Mouse (Mus musculus): Measurements from ENCODE around the gene Tmem141. TPM values are rescaled to one million over a fixed set of nuclear protein-coding genes. Genes with fewer than 3 reads are reported as not detected.

Tmem141 gene
- 1.2 and 2.0 TPM in 2 replicates for total RNA-seq (2017)

GRCm38 (mm10) chr2:25621229-25622200 lies at the start of gene Tmem141:
TSS of gene Tmem141 (minus strand) at chr2:25622005.
- peak; percentile 17; the same call in 1 of the 2 replicates for ATAC-seq (ENCODE audit: extremely low read depth, insufficient number of reproducible peaks, low FRiP score, poor library complexity, severe bottlenecking)

- ATAC-seq (ENCODE audit: extremely low read depth, insufficient number of reproducible peaks, low FRiP score, poor library complexity, severe bottlenecking) = no peak
Measured at GRCm38 (mm10) chr2:25666516-25666915, 44.7 kb upstream of the Tmem141 start.

GRCm38 (mm10) chr2:25664125-25664524 lies 42.3 kb upstream of the Tmem141 start:
- ATAC-seq (ENCODE audit: extremely low read depth, insufficient number of reproducible peaks, low FRiP score, poor library complexity, severe bottlenecking) = no peak

DNA sequence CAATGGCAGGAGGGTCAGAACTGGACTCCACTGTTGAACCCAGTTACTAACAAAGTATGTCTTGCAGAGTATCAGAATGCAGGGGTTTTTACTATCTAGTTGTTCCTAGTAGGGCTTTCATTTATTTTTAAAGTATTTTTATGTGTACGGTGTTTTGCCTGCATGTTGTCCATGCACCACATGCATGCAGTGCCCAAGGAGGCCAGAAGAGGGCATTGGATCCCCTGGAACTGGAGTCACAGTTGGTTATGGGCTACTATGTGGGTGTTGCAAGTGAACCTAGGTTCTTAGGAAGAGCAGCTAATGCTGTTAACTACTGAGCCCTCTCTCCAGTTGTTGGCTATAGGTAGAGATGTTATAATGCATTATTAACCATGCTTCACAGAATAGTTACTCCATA lies 41.7 kb upstream of the Tmem141 start:
- no peak for ATAC-seq (ENCODE audit: extremely low read depth, insufficient number of reproducible peaks, low FRiP score, poor library complexity, severe bottlenecking)

GRCm38 (mm10) chr2:25661245-25661970 lies 39.6 kb upstream of the Tmem141 start:
- no peak for ATAC-seq (ENCODE audit: extremely low read depth, insufficient number of reproducible peaks, low FRiP score, poor library complexity, severe bottlenecking)

DNA sequence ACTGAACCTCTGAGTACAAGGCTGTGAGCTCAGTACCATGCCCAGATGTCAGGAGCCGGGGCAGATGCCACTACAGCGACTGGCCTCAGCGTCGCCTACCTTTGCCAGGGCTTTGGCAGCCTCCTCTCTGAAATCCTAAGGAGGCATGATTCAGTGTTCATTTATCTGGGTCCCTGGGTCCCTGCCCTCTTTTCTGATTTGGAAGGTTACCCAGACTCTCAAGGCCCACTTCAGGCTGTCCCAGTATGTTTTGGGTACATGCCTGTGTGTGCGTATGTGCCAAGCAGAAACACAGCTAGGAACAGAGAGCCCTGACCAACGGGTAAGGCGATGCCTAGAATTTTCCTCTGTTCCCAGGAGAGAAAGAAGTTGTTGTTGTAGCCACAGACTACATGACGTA lies 38.5 kb upstream of the Tmem141 start:
- no peak for ATAC-seq (ENCODE audit: extremely low read depth, insufficient number of reproducible peaks, low FRiP score, poor library complexity, severe bottlenecking)

- no peak for ATAC-seq (ENCODE audit: extremely low read depth, insufficient number of reproducible peaks, low FRiP score, poor library complexity, severe bottlenecking)
Measured at GRCm38 (mm10) chr2:25657652-25658051, 35.8 kb upstream of the Tmem141 start, which contains the start of gene Lcn5. TSS of gene Lcn5 (plus strand) at chr2:25657952.

DNA sequence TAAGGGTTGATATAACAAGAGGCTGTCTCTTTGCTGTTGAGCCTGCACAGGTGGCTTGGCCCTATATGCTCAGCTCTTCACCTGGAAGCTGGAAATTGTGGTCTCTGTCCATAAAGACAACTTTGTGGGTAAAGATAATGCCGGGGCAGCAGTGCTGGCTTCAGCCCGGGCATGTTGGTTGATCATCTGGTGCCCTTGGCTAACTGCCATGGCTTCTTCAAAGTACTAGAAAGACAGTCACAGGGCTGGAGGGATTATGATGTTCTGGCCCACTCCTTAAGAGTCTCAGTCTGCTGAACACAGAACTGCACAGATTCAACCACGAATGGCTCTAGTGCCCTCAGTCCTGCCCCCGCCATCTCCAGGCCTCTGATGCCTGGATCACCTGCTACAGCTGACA lies 35.4 kb upstream of the Tmem141 start:
- ATAC-seq (ENCODE audit: extremely low read depth, insufficient number of reproducible peaks, low FRiP score, poor library complexity, severe bottlenecking) = no peak

- no peak for ATAC-seq (ENCODE audit: extremely low read depth, insufficient number of reproducible peaks, low FRiP score, poor library complexity, severe bottlenecking)
Measured at GRCm38 (mm10) chr2:25656691-25657090, 34.9 kb upstream of the Tmem141 start.

GRCm38 (mm10) chr2:25654502-25654901 lies 32.7 kb upstream of the Tmem141 start:
- ATAC-seq (ENCODE audit: extremely low read depth, insufficient number of reproducible peaks, low FRiP score, poor library complexity, severe bottlenecking) = no peak

DNA sequence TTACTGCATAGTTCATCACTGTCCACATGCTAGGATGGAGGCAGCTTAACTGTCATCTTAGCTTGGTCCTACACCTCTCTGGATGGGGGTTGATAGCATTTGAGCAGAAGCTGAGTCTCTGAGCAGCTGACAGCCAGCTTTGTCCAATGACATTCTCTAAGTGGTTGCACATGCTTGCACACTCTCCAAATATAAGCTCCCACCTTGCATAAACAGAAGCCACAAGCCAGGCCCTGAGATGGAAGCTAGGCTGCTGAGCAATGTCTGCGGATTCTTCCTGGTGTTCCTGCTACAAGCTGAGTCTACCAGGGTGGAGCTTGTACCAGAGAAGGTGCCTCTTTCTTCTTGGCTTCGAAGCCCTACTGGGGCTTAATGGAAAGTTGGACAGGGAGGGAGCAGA lies 31.1 kb upstream of the Tmem141 start, which contains the start of gene Lcn8:
Gene Lcn8, plus strand, starts transcription at position 219 of the 400 bp plus-strand sequence.
- no peak for ATAC-seq (ENCODE audit: extremely low read depth, insufficient number of reproducible peaks, low FRiP score, poor library complexity, severe bottlenecking)

- ATAC-seq (ENCODE audit: extremely low read depth, insufficient number of reproducible peaks, low FRiP score, poor library complexity, severe bottlenecking) = no peak
Measured at GRCm38 (mm10) chr2:25639890-25640289, 18.1 kb upstream of the Tmem141 start.

GRCm38 (mm10) chr2:25634046-25634445 lies 12.2 kb upstream of the Tmem141 start:
- ATAC-seq (ENCODE audit: extremely low read depth, insufficient number of reproducible peaks, low FRiP score, poor library complexity, severe bottlenecking) = no peak

GRCm38 (mm10) chr2:25633616-25634015 lies 11.8 kb upstream of the Tmem141 start:
- no peak for ATAC-seq (ENCODE audit: extremely low read depth, insufficient number of reproducible peaks, low FRiP score, poor library complexity, severe bottlenecking)

DNA sequence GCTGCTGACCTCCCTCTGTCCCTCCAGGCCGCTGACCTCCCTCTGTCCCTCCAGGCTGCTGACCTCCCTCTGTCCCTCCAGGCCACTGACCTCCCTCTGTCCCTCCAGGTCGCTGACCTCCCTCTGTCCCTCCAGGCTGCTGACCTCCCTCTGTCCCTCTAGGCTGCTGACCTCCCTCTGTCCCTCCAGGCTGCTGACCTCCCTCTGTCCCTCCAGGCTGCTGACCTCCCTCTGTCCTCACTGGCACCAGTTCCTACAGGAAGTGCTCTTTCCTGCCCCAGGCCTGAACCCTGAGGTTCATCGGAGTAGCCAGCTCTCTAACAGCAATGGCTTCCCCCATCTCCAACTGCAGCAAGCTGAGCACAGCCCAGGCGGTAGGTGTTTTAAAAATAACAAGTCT lies 6.9 kb upstream of the Tmem141 start:
- no peak for ATAC-seq (ENCODE audit: extremely low read depth, insufficient number of reproducible peaks, low FRiP score, poor library complexity, severe bottlenecking)

DNA sequence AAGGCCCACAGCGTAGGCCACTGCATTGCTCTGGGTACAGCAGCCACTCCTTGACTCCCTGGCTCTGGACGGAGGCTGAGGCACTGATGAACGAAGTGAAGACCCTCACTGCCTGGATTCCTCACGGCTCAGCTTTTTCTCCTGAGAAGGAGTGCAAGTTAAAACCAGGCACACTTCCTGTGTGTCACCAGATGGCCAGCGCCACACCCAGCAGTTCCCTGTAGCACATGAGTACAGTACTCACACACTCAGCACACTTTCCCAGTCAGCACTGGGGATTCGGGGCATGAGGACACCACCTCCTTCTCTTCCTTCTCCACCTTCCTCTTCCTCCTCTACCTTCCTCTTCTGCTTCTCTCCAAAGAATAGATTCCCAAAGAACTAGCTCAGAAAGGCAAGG lies 6.0 kb upstream of the Tmem141 start, which contains the start of gene Fcna:
Gene Fcna, minus strand, starts transcription at position 220 of the 400 bp plus-strand sequence.
- ATAC-seq (ENCODE audit: extremely low read depth, insufficient number of reproducible peaks, low FRiP score, poor library complexity, severe bottlenecking) = no peak

- ATAC-seq (ENCODE audit: extremely low read depth, insufficient number of reproducible peaks, low FRiP score, poor library complexity, severe bottlenecking) = no peak
Measured at GRCm38 (mm10) chr2:25625986-25626385, 4.2 kb upstream of the Tmem141 start.

GRCm38 (mm10) chr2:25620852-25621228 lies 965 bp downstream of the Tmem141 start:
- ATAC-seq (ENCODE audit: extremely low read depth, insufficient number of reproducible peaks, low FRiP score, poor library complexity, severe bottlenecking) = no peak

DNA sequence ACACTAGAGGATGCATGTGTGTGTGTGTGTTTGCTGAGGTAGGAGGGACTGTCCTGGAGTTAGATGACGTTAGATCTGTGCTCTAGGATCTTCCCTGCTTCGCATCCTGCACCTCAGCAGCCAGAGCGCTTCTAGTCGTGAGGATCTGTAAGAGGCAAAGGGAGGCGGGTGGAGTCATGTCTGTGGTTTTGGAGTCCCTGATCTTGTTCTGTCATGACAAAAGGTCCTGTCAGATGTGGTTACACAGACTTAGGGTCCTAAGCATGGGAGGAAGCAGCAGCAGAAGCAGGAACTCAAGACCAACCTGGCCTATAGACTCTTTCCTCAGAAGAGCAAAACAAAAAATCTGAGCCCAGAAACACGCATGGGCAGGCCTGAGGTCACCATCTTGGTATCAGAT lies 1.4 kb downstream of the Tmem141 start:
- ATAC-seq (ENCODE audit: extremely low read depth, insufficient number of reproducible peaks, low FRiP score, poor library complexity, severe bottlenecking) = no peak

GRCm38 (mm10) chr2:25617578-25617977 lies 4.2 kb downstream of the Tmem141 start, which contains the start of gene Ccdc183:
TSS of gene Ccdc183 (minus strand) at chr2:25617678.
- ATAC-seq (ENCODE audit: extremely low read depth, insufficient number of reproducible peaks, low FRiP score, poor library complexity, severe bottlenecking) = no peak
